Mouse (Mus musculus): ENCODE data around the gene Wdr75. TPM values are rescaled to one million over a fixed set of nuclear protein-coding genes. Genes with fewer than 3 reads are reported as not detected.
A peak's percentile ranks its signal among the peaks of the same experiment; 100 is the strongest.

The Wdr75 gene
- total RNA-seq, 2 experiments from 2014 or later: 68.6 to 145 TPM

DNA sequence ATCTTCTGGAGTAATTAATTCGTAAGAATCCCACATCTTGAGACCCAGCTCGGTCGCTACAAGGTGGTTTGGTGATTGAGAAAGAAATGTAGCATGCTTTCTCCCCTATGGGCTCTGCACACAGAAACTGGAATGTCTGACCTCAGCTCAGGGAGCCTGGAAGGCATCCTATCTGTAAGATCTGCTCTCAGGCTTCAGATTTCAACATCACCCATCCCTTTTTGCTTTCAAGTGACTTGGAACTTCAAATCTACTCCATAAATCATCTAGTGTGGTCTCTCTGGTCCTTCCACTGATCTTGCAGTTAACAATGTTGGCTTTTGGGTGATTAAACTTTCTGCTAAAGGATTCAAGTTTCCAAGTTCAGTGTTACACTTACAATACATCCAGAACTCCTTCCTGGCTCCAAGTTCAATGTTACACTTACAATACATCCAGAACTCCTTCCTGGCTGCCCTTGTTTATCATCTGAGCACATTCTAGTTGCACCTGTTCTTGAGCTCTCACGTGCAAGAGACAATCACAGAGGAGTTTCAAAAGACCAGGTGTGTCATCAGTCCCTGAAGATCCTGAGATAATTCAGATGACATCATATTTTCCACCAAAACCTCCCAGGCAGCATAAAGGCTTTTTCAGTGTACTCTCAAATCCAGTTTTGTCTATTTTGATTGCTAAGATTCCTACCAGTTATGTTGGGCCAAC, 40.5 kb downstream of the Wdr75 start:
- ATAC-seq (replicated peaks; ENCODE audit: poor library complexity): no peak

DNA sequence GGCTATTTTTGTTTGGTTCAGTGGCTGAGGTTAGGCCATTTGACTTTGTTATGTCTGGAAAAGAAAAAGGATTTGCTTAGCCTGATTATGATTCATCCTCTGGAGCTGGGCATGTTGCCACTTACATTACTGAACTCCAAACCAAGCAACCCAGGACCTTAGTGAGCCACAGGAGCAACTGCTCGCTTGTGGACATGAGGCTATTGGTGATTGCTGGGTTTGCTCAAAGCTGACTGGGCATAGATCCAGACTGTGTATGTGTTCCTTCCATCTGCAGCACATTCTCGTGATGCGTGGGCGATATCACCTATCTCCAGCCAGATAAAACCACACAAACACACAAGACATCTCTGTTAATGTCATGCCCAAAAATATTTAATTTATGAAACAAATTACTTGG, 42.8 kb downstream of the Wdr75 start:
- ATAC-seq (replicated peaks; ENCODE audit: poor library complexity): peak; percentile 29; the same call in 1 of the 2 replicates

DNA sequence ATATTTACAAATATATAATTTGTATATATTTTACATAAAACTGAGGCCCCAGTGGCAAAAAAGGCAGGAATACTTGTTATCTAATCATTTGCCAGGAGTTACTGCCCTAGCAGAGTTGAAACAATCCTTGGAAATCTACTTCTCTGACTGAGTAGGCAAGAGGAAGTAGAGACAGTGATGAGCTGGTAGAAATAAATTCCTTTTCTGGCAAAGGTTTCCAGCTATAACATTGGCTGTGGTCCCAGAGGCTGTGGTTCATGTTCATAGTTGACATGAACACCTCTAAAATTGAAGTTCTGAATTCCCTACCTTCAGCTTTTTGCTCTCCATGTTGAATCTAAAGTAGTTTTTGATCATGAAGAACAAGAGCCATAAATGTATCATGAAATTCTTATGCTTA, 43.3 kb downstream of the Wdr75 start:
- no peak for ATAC-seq (replicated peaks; ENCODE audit: poor library complexity)

DNA sequence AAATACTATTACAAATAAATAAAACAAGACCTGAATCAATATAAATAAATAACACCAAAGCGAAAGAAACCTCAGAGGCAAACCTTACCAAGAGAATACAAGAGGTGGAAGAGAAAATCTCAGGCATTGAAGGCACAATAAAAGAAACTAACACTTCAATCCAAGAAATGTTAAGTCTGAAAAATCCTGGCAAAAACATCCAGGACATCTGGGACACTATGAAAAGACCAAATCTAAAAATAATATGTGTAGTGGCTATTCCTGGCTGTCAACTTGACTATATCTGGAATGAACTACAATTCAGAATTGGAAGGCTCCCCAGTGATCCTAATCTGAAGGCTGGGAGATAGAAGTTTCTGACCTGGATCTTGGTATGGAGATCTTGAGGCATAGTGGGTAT, 50.5 kb downstream of the Wdr75 start:
- ATAC-seq (replicated peaks; ENCODE audit: poor library complexity): no peak

DNA sequence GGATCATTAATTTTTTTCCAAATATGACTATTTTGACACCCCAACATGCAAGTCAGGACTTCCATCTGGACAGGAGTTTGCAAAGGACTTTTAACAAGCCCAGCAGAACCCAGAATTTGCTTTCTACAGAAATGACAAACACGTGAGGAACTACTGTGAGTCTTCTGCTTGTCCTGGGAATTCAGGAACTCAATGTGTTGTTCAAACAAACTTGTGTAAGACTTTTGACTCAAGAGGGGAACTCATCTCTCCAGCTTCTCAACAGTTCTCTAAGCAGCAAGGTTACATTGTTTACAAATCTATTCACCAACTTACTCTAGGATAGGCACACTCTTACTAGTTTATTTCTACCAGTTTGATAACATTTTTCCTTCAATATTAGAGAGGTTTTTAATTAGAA, 63.1 kb downstream of the Wdr75 start:
- ATAC-seq (replicated peaks; ENCODE audit: poor library complexity): no peak

DNA sequence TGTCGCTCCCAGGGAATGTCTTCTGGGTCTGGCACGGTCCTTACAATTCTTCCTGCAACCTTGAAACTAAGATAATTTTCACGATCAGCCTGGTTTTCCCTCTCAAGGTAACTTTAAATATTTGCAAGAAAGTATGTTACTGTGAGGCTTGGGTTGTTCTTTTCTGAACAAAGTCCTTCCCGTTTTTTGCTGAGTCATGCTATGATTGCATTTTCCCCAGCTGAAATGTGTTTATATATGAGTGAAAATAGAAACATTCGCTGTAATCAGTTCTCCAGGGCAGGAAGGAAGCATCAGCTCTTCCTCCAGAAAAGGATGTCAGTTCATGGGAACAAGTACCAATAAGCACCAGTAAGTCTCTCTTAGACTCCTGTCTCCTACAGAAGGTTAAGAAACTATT, 65.4 kb downstream of the Wdr75 start:
- ATAC-seq (replicated peaks; ENCODE audit: poor library complexity): peak; percentile 65

DNA sequence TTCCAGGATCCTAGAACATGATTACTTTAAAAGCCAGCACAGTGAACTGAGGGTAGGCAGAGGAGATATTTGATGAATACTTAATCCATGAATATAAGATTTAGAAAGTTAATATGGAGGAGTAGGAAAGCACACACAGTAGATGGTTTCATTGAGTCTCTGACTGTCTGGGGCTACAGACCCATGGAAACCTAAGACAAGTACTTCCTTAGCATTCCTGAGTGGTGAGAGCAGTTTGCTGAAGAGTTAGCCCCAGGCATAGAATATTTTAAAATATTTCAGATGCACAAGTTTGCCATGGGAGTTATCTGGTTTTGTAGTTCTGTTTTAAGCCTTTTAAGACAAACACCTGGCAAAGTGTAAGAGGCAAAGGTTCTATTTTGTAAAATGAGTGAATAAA, 66.2 kb downstream of the Wdr75 start:
- no peak for ATAC-seq (replicated peaks; ENCODE audit: poor library complexity)

DNA sequence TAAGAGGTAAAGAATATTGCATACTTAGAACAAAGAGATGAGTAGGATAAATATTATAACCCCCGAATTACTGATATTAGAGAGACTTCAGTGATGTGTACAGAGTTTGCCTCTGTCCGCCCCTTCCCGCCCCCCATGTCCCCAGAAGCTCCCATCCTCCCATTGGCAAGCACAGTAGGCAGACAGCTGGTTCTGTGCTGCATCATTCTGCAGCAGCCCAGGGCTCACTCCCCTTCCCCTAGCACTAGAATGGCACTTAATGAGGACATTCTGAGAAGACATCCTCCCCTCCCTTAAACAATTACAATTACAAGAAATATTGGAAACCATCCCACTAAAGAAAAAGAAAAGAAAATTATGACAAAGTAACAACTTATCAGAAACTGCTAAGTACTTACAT, 68.7 kb downstream of the Wdr75 start:
- no peak for ATAC-seq (replicated peaks; ENCODE audit: poor library complexity)

DNA sequence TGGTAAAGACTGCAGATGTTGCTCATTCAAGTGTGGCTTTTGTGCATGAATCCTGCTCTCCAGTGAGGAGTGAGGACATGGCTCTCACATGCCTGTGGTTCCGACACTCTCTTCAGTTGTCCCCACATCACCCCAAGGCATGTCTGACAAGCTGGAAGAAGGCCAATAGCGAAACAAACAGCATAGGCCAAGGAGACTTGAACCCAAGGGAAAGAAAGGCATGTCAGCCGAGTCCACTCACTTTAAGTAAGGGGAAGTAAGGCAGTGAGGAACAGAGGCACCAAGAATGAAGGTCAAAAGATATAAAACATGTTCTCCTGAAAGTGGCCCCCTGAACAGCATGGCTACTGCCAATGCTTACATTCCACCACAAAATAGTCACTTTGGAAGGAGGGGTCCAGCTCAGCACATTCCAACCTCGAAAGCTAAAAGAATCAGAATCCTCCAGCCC, 69.6 kb downstream of the Wdr75 start:
- ATAC-seq (replicated peaks; ENCODE audit: poor library complexity): no peak

DNA sequence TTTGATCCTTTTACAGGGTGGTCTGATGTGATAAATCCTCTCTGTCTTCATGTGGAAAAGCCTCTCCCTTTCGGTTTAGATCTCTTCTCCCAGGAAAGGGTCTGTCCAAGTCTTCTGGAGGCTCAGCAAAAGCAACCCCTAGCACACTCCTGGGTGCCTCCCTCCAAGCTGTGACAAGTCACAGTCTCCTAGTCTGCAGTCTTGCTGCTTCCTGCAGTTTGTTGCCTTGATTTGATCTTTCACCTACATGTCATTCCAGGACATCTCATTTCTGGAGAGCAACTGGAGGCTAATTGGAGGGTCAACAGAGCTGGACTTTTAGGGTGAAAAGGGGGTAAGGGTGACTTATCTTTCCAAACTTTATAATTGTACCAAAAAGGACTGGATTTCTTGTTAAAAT, 70.3 kb downstream of the Wdr75 start:
- no peak for ATAC-seq (replicated peaks; ENCODE audit: poor library complexity)

DNA sequence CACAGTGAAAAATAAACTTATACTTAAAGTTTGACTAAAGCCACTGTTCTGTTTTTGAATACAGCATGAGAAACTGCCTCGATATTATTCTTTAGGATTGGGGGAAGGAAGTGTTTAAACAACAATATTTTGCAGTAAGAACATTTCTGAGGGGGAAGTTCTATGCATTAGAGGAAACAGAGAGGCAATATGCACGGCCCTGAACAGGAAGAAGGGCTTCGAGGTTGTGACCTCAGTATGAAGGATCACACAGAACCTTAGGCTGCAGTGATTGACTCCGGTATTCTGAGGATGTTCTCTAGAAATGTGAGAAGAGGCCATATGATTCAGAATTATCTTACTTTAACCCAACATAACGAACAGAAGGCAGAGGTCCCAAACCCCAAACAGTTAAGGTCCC, 70.8 kb downstream of the Wdr75 start:
- ATAC-seq (replicated peaks; ENCODE audit: poor library complexity): peak; percentile 56

DNA sequence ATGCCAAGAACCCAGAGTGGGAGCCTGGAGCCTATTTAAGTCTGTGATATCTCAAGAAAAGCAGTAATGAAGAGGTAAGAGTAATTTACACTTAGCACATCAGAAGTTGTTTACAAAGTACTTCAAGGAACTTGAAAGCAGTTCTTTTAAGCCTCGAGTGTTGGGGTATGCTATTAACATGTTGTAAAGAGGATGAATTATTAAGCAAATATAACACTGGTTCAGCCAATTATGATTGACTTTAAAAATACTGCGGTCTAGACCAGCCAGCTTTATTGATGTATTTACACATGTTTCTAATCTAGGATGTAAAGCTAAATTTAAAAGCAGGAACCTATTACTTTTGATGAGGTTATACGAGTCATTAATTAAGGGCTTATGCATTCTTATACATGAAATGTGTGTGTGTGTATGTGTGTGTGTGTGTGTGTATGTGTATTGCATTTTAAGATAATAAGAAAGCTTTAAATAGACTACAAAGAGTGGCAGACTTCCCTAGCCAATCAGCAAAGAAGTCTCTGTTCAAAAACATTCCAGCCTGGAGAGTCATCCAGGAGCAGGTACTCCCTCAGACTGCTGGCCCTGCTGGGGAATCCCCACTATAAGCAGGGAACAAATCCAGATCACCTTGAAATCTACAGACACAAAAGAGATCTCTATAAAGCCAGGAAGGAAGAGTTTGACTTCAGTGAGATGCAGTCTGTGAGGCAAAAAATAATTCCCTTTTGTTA, 71.5 kb downstream of the Wdr75 start:
- no peak for ATAC-seq (replicated peaks; ENCODE audit: poor library complexity)

DNA sequence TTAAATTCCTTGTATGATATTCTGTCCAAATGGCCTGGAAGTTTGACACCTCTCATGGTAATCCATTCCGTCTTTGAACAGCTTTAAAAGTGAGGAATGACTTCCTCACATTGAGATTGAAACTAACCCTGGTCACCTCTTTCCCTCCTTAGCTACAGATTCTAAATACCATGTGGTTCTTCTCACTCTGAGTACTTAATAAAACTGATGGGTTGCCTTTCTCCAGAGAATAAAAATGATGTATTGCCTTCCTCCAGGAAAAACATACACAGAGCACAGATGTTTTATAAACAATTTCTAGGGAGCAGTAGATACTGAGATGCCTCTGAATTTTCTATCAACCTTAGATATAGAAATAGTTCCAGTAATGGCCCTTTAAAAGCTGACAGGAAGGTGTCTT, 73.1 kb downstream of the Wdr75 start:
- ATAC-seq (replicated peaks; ENCODE audit: poor library complexity): no peak

DNA sequence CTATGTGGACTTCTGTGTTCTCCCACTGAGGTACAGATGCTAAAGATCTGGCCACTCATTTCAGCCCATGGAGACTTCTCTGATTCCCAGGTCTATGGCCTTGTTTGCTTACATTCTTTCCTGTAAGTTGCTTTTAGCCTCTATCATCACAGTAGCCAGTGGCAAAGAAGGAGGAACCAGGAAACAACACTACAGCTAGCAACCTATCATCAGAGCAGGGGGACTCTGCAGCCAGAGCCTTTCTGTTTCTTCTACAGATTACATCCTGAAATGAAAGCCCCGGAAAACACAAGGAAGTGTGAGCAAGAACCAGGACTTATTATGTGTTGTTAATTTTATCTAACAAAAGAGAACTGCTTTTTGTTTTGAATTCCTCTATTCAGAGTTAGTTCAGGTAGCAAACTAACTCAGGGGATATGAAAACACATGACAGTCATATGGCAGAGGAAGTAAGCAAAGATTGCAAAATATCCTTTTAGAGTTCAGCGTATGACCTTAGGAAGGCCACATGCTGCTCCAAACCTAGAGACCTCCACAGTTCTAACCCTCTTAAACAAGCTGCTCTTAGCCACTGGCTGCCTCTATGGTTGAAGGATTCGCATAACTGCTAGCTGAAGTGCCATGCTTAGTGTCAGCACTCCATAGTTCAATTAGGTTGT, 73.6 kb downstream of the Wdr75 start:
- ATAC-seq (replicated peaks; ENCODE audit: poor library complexity): peak; percentile 79

Other genes with a start within 250 kb of the Wdr75 start
- gene Gm5269, start 95.1 kb downstream of the Wdr75 start, total RNA-seq (2015): not detected in 2 replicates
- not detected in 2 replicates for gene Gm5269, start 95.1 kb downstream of the Wdr75 start, total RNA-seq (2017)
- 26.6 and 38.3 TPM in 2 replicates for gene Slc40a1, start 131.4 kb downstream of the Wdr75 start, total RNA-seq (2015)
- 25.5 and 38.6 TPM in 2 replicates for gene Slc40a1, start 131.4 kb downstream of the Wdr75 start, total RNA-seq (2017)